Mouse (Mus musculus): ENCODE measurements around the gene Olfr1381.
"Not testable (repeated sequence)": the region's sequence is repeated elsewhere in the genome, so short reads cannot be mapped to it uniquely, and the experiment has no call there.

- TF ChIP-seq POLR2A (IDR thresholded peaks at IDR 0.05; ENCODE audit: borderline replicate concordance, control insufficient read depth, low read depth, low read length); CTCF (IDR thresholded peaks at IDR 0.05; ENCODE audit: control insufficient read depth, insufficient read depth, low read length): not testable (repeated sequence)
Observed at GRCm38 (mm10) chr11:49536631-49537030, 6.6 kb upstream of the Olfr1381 start.

Data from bone marrow, adult 2 months (tissue).